Mouse (Mus musculus) small intestine, adult 2 months (tissue): Measurements from ENCODE around the gene Rasgrp1. TPM values are rescaled to one million over a fixed set of nuclear protein-coding genes. Genes with fewer than 3 reads are reported as not detected.

Source experiments
- H3K27ac ChIP-seq: fragments of 200-500 bp; 2 replicates; pipeline ENCODE4 v1.5.1; 2012; ENCODE audit warnings: low read depth, low read length, control low read depth, inconsistent platforms; ENCODE audit not compliant: insufficient read depth
- H3K27me3 ChIP-seq: fragments of 200-500 bp; 2 replicates; pipeline ENCODE4 v1.6.1; 2012; ENCODE audit warnings: mild to moderate bottlenecking, moderate library complexity, low read length, inconsistent platforms; ENCODE audit not compliant: control insufficient read depth, insufficient read depth
- H3K36me3 ChIP-seq: fragments of 200-500 bp; 2 replicates; pipeline ENCODE4 v1.6.1; 2012; ENCODE audit warnings: mild to moderate bottlenecking, low read length, control low read depth, inconsistent platforms; ENCODE audit not compliant: control insufficient read depth, insufficient read depth
- H3K4me1 ChIP-seq: fragments of 200-500 bp; 2 replicates; pipeline ENCODE4 v1.6.1; 2012; ENCODE audit warnings: low read length, inconsistent platforms, mixed read lengths; ENCODE audit not compliant: control insufficient read depth, insufficient read depth, insufficient read length
- H3K4me3 ChIP-seq: fragments of 200-500 bp; 2 replicates; pipeline ENCODE4 v1.5.1; 2012; ENCODE audit warnings: low read depth, mild to moderate bottlenecking, control low read depth, inconsistent platforms, low read length, moderate library complexity
- CTCF ChIP-seq: fragments of 200-500 bp; IDR thresholded peaks from 2 replicates; pipeline ENCODE4 v1.5.1; 2012; ENCODE audit warnings: low read depth, mild to moderate bottlenecking, control low read depth, inconsistent platforms, low read length, moderate library complexity, mixed read lengths; ENCODE audit not compliant: insufficient replicate concordance, insufficient read length; ENCODE audit errors: extremely low read depth
- POLR2A ChIP-seq: fragments of 200-500 bp; IDR thresholded peaks from 2 replicates; pipeline ENCODE4 v1.6.1; 2012; ENCODE audit warnings: low read depth, mild to moderate bottlenecking, control low read depth, inconsistent platforms, low read length, moderate library complexity
- WGBS: fragments of 180-500 bp; shearing (Covaris S2); methylation state at CpG from one replicate; pipeline ENCODE4 v1.1.7; 2018; 5-methylcytosine and 5-hydroxymethylcytosine counted together
- polyA plus RNA-seq: library from polyadenylated mRNA; depleted of rRNA; stranded (reverse); fragments of >200 nt; gene quantifications from 2 replicates; pipeline ENCODE4 v1.2.3, GENCODE M21; 2012

Rasgrp1 gene
- polyA plus RNA-seq, 1 experiment = 2.1 TPM

DNA sequence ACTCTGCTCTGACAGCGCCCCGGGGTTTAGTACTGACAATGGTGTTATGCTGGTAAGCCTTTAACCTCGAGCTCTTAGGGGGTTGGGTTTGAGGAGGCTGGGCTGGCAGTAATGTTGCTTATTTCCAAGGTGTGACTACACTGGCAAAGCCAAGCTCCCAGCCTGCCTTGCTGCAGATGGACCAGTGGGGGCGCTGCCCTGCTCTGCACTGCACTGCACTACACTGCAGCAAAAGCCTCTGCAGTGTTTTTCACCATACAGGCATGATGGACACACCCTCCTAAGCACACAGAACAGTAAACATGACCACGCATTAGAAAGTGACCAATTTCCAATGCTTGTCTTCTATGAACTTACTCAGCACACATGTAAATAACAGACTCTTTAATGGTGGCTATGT is 11.2 kb downstream of the Rasgrp1 start:
- Histone ChIP-seq H3K36me3 (no peaks in the 10 kb centered on the region), H3K27me3 (no peaks in the 10 kb centered on the region), H3K4me3 (no peak overlapping the region), H3K27ac (no peak overlapping the region), H3K4me1 (no peaks in the 10 kb centered on the region)
- TF ChIP-seq POLR2A = no peak
- TF ChIP-seq CTCF = peak; percentile 21; the same call in 1 of the 2 replicates
- 42% methylated on average over 5 of the region's 5 CpGs for WGBS

DNA sequence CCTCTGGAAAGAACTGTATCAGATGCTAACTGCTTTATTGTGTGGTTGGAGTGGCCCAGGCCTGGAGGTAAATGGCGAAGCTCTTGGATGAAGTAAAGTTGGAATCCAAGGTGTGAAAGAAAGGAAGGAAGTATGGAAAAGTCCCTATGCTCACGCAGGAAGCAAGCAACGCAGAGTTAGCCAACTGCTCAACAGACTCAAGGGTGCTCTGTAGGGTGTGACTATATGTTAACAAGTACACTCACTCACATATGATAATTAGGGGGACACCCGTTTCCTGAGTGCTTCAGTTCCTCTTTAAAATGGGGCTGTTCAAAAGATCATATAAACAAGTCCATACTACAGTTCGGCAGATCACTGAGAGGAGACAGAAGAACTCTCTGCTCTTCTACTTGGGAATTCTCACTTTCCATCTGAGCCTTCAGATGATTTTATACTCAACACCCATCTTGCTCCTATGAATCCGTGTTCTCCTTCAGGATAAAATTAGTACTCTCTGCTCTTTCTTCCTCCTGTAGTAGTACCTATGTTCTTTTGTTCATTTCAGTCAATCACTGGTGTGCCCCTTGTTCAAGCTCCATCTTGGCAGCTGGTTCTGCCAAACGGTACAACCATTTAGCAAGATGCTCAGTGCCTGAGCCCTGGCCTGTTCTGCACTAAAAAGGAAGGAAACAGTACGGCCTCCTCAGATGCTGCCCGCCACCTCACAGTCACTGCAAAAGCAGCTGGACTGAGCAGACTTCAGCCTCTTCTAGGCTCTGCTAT is 14.1 kb downstream of the Rasgrp1 start:
- H3K4me1 ChIP-seq = no peaks in the 10 kb centered on the region
- WGBS = 68% methylated on average over 9 of the region's 9 CpGs
- H3K27ac ChIP-seq = no peak overlapping the region; the same call in 1 of the 2 replicates
- no peaks in the 10 kb centered on the region for H3K36me3 ChIP-seq
- no peak for TF ChIP-seq CTCF
- TF ChIP-seq POLR2A = no peak
- H3K4me3 ChIP-seq = no peak overlapping the region
- no peaks in the 10 kb centered on the region for H3K27me3 ChIP-seq

DNA sequence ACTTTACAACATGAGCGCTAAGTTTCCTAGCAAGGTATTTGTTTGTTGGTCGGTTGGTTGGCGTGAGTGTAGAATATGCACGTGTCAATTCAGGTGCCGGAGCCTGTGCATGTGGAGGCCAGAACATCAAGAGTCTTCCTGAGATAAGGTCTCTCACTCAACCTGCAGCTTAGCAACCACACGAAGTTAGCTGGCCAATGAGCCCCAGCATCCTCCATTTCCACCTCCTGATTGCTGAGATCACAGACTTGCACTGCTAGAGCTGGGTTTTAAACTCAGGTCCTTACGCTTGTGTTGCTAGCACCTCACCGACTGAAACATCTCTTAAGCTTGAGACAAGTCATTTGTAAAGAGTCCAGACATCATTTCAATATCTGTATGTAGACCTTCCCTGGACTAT is 20.4 kb downstream of the Rasgrp1 start:
- WGBS = 81% methylated on average over 8 of the region's 8 CpGs
- Histone ChIP-seq H3K4me3 (no peak overlapping the region), H3K4me1 (no peaks in the 10 kb centered on the region), H3K27ac (no peak overlapping the region), H3K27me3 (no peaks in the 10 kb centered on the region), H3K36me3 (no peaks in the 10 kb centered on the region)
- TF ChIP-seq POLR2A = no peak
- no peak for TF ChIP-seq CTCF

DNA sequence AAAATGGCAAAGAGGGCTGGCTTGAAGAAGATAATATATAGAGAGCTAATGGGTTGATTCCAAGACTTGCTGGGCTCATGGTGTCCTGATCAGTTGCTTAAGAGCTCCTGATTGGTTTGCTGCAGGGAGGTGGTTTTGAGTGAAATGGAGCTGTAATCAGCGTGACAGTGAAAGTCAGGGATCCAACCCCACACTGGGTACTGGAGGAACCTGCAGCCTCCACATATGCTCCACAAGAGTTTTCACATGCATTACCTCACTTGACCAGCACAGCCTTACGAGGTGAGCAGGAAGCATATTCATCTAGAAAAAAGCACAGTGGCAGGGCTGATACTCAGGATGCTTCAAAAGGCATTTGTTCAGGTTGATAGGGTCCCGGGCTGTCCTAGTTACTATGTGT is 21.6 kb downstream of the Rasgrp1 start:
- Histone ChIP-seq H3K36me3 (no peaks in the 10 kb centered on the region), H3K4me1 (no peaks in the 10 kb centered on the region), H3K27me3 (no peaks in the 10 kb centered on the region), H3K27ac (no peak overlapping the region), H3K4me3 (no peak overlapping the region)
- 62% methylated on average over 3 of the region's 3 CpGs for WGBS
- TF ChIP-seq CTCF (no peak), POLR2A (no peak)

DNA sequence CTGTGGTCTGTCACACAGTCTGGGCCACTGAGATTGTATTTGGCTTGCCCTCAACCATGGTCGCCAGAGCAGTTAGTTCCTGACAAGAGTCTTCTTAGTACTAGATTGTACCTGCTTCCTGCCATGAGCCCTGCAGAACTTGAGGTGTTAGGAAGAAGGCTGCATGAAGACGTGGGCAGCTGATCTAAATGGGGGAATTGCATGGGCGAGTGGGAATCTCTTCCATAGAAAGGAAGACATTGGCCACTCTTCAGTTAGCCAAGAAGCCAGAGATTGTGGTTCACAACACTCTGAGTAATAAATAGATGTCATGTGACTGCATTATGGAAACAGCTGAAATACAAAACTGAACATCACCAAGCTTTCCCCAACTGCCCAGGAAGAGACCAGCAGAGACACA is 23.8 kb downstream of the Rasgrp1 start:
- no peaks in the 10 kb centered on the region for H3K4me1 ChIP-seq
- H3K27ac ChIP-seq = no peak overlapping the region
- WGBS = 85% methylated on average over 3 of the region's 3 CpGs
- H3K27me3 ChIP-seq = no peaks in the 10 kb centered on the region
- H3K4me3 ChIP-seq = no peak overlapping the region
- no peaks in the 10 kb centered on the region for H3K36me3 ChIP-seq
- TF ChIP-seq POLR2A = no peak
- no peak for TF ChIP-seq CTCF

DNA sequence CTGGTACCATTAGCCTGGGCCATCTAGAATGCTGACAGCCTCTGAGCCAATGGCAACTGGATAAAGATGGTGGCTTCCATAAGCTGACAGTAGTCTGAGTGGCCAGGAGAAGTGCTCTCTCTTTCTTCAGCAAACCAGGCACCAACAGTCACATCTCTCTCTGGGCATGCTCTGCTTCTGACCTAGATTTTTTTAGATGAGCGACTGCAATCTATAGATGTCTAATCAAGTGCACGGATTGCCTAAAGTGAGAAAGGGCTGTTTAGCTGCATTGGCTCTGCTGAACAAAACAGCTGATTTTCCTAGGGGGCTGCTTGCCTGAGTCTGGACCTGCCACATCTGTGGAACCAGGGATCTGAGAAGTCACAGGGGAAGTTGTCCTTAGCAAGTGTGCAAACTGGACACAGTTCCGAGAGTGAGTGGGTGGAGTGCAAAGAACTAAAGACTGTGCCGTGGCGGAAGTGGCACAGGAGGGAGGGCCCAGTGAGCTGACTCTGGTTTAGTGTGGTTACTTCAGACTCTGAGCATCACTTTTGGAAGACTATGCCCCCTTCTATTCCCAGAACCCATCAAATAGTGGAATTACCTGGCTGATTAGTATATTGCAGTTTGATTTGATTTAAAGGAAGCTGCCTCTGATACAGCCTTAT is 29.1 kb downstream of the Rasgrp1 start:
- no peak overlapping the region for H3K27ac ChIP-seq
- WGBS = 80% methylated on average over 5 of the region's 5 CpGs
- no peaks in the 10 kb centered on the region for H3K27me3 ChIP-seq
- no peaks in the 10 kb centered on the region for H3K36me3 ChIP-seq
- no peak for TF ChIP-seq POLR2A
- no peak for TF ChIP-seq CTCF
- H3K4me3 ChIP-seq = no peak overlapping the region
- no peaks in the 10 kb centered on the region for H3K4me1 ChIP-seq

DNA sequence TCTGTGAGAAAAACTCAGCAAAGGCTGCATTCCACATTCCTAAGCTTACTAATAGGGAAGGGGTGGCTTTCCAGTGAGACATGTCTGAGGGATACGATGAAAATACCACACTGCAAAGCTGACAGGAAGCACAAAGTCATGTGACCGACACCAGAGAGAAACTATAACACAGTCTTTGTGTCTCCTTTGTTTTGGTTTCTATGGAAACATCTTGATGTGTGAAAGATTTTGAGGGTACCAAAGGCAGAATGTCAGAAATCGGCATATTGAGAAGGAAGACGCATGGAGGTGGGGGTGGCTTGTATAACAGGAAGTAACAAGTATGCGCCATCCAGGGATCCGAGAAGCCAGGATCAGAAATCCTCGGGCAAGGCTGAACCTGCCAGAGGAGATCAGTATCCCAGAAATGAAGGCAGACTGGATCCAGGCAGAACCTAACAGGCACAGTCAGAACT is 30.3 kb downstream of the Rasgrp1 start:
- whole genome bisulfite sequencing = 70% methylated on average over 7 of the region's 7 CpGs
- Histone ChIP-seq H3K4me1 (no peaks in the 10 kb centered on the region), H3K27ac (no peak overlapping the region), H3K27me3 (no peaks in the 10 kb centered on the region), H3K36me3 (no peaks in the 10 kb centered on the region), H3K4me3 (no peak overlapping the region)
- TF ChIP-seq POLR2A = no peak

DNA sequence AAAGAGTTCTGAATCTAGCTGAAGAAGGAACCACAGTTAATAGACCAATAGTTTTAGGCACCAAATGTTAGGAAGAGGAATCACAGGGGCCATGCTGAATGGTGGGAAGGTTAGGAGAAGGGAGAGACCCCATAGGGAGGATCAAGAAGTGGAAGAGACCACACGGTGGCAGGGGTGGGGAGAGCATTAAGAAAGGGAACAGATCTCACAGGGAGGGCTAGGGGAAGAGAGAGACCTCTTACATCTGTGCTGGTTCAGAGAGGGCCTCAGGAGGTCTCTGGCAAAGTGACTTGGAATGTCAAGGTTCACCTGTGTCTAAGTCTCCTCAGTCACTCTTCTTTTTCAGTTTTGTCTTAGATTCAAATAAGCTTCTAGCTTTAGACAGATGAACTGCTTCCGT is 30.8 kb downstream of the Rasgrp1 start:
- Histone ChIP-seq H3K27ac (no peak overlapping the region), H3K36me3 (no peaks in the 10 kb centered on the region), H3K27me3 (no peaks in the 10 kb centered on the region), H3K4me1 (no peaks in the 10 kb centered on the region), H3K4me3 (no peak overlapping the region)
- 61% methylated on average over 2 of the region's 2 CpGs for WGBS
- no peak for TF ChIP-seq CTCF
- TF ChIP-seq POLR2A = no peak
